Mouse (Mus musculus) liver, adult 2 months (tissue): ENCODE results near the gene Kirrel3. TPM values are rescaled to one million over a fixed set of nuclear protein-coding genes. Genes with fewer than 3 reads are reported as not detected.

Experiments used
- DNase-seq: peaks from one replicate; pipeline ENCODE4 v3.0.0-alpha.2; 2011; ENCODE audit warnings: low read depth, low spot score; ENCODE audit errors: extremely low read depth
- H3K27ac ChIP-seq: fragments of 200-500 bp; replicated peaks from 2 replicates; pipeline ENCODE4 v1.5.1; 2012; ENCODE audit warnings: low read depth, mild to moderate bottlenecking, control low read depth, inconsistent platforms, low read length; ENCODE audit not compliant: insufficient read depth
- H3K27me3 ChIP-seq: fragments of 200-500 bp; 2 replicates; pipeline ENCODE4 v1.6.1; 2012; ENCODE audit warnings: mild to moderate bottlenecking, moderate library complexity, low read length, inconsistent platforms; ENCODE audit not compliant: control insufficient read depth, insufficient read depth
- H3K36me3 ChIP-seq: fragments of 200-500 bp; 2 replicates; pipeline ENCODE4 v1.6.1; 2012; ENCODE audit warnings: low read length, inconsistent platforms; ENCODE audit not compliant: control insufficient read depth, insufficient read depth
- H3K4me1 ChIP-seq: fragments of 200-500 bp; 2 replicates; pipeline ENCODE4 v1.6.1; 2011; ENCODE audit warnings: low read length; ENCODE audit not compliant: control insufficient read depth, insufficient read depth
- H3K4me3 ChIP-seq: fragments of 200-500 bp; 2 replicates; pipeline ENCODE4 v1.5.1; 2011; ENCODE audit warnings: low read depth, mild to moderate bottlenecking, control low read depth, low read length, moderate library complexity; ENCODE audit not compliant: insufficient read depth
- H3K79me2 ChIP-seq: fragments of 200-500 bp; 2 replicates; pipeline ENCODE4 v1.6.1; 2012; ENCODE audit warnings: inconsistent platforms, mild to moderate bottlenecking, low read length, moderate library complexity; ENCODE audit not compliant: control insufficient read depth, insufficient read depth
- H3K9ac ChIP-seq: fragments of 200-500 bp; 2 replicates; pipeline ENCODE4 v1.6.1; 2012; ENCODE audit warnings: low read depth, mild to moderate bottlenecking, control low read depth, inconsistent platforms, low read length
- CTCF ChIP-seq: fragments of 200-500 bp; IDR thresholded peaks from 2 replicates; pipeline ENCODE4 v1.5.1; 2011; ENCODE audit warnings: low read depth, low read length, control low read depth
- POLR2A ChIP-seq: fragments of 200-500 bp; IDR thresholded peaks from 2 replicates; pipeline ENCODE4 v1.6.1; 2011; ENCODE audit warnings: low read length, control low read depth; ENCODE audit not compliant: insufficient read depth; ENCODE audit errors: extremely low read depth
- WGBS: fragments of 180-500 bp; shearing (Covaris S2); methylation state at CpG from one replicate; pipeline ENCODE4 v1.1.7; 2018; 5-methylcytosine and 5-hydroxymethylcytosine counted together
- polyA plus RNA-seq: library from polyadenylated mRNA; depleted of rRNA; stranded (reverse); fragments of >200 nt; gene quantifications from 2 replicates; pipeline ENCODE4 v1.2.3, GENCODE M21; 2012
- total RNA-seq: library from RNA; depleted of rRNA; stranded (reverse); fragments of >200 nt; gene quantifications from 2 replicates; pipeline ENCODE4 v1.2.3, GENCODE M21; 2014

Kirrel3 gene
- total and polyA plus RNA-seq, 2 experiments, result 0.09 TPM; not detected in 1

GRCm38 (mm10) chr9:34758925-34759324 lies 273.2 kb downstream of the Kirrel3 start:
- H3K27ac ChIP-seq, result no peak overlapping the region
- TF ChIP-seq POLR2A (no peak), CTCF (no peak)
- H3K27me3 ChIP-seq, result no peaks in the 10 kb centered on the region; the same call in 1 of the 2 replicates
- H3K9ac ChIP-seq, result no peak overlapping the region
- H3K36me3 ChIP-seq, result no peaks in the 10 kb centered on the region
- no peaks in the 10 kb centered on the region for H3K79me2 ChIP-seq
- H3K4me1 ChIP-seq, result no peaks in the 10 kb centered on the region
- H3K4me3 ChIP-seq, result no peak overlapping the region
- no peak for DNase-seq
- WGBS, result 61% methylated on average over 5 of the region's 5 CpGs

- 75% methylated on average over 3 of the region's 3 CpGs for WGBS
- DNase-seq, result no peak
- H3K27me3 ChIP-seq, result no peaks in the 10 kb centered on the region; the same call in 1 of the 2 replicates
- no peak overlapping the region for H3K9ac ChIP-seq
- TF ChIP-seq POLR2A (no peak), CTCF (no peak)
- no peaks in the 10 kb centered on the region for H3K36me3 ChIP-seq
- no peaks in the 10 kb centered on the region for H3K79me2 ChIP-seq
- no peak overlapping the region for H3K4me3 ChIP-seq
- no peaks in the 10 kb centered on the region for H3K4me1 ChIP-seq
- H3K27ac ChIP-seq, result no peak overlapping the region
Measured at GRCm38 (mm10) chr9:34760521-34760920, 274.8 kb downstream of the Kirrel3 start.

GRCm38 (mm10) chr9:34766792-34767623 lies 281.3 kb downstream of the Kirrel3 start:
- TF ChIP-seq POLR2A (no peak), CTCF (no peak)
- H3K27me3 ChIP-seq, result no peaks in the 10 kb centered on the region
- no peak overlapping the region for H3K27ac ChIP-seq
- H3K36me3 ChIP-seq, result no peaks in the 10 kb centered on the region
- no peak overlapping the region for H3K9ac ChIP-seq
- DNase-seq, result no peak
- no peak overlapping the region for H3K4me3 ChIP-seq
- WGBS, result 72% methylated on average over 7 of the region's 7 CpGs
- H3K79me2 ChIP-seq, result no peaks in the 10 kb centered on the region
- H3K4me1 ChIP-seq, result no peaks in the 10 kb centered on the region

- no peaks in the 10 kb centered on the region for H3K4me1 ChIP-seq
Measured at GRCm38 (mm10) chr9:34768961-34769360, 283.3 kb downstream of the Kirrel3 start.

GRCm38 (mm10) chr9:34770951-34771350 lies 285.3 kb downstream of the Kirrel3 start:
- H3K9ac ChIP-seq, result no peak overlapping the region
- H3K27ac ChIP-seq, result no peak overlapping the region
- H3K4me1 ChIP-seq, result no peaks in the 10 kb centered on the region
- H3K4me3 ChIP-seq, result no peak overlapping the region
- no peaks in the 10 kb centered on the region for H3K27me3 ChIP-seq
- no peaks in the 10 kb centered on the region for H3K36me3 ChIP-seq
- TF ChIP-seq CTCF (no peak), POLR2A (no peak)
- DNase-seq, result no peak
- no peaks in the 10 kb centered on the region for H3K79me2 ChIP-seq
- 95% methylated on average over 4 of the region's 4 CpGs for WGBS

More at GRCm38 (mm10) chr9:34768961-34769360, 283.3 kb downstream of the Kirrel3 start:
- Histone ChIP-seq H3K27ac (no peak overlapping the region), H3K4me3 (no peak overlapping the region), H3K79me2 (no peaks in the 10 kb centered on the region), H3K27me3 (no peaks in the 10 kb centered on the region), H3K9ac (no peak overlapping the region), H3K36me3 (no peaks in the 10 kb centered on the region)
- DNase-seq, result no peak
- WGBS, result 71% methylated on average over 2 of the region's 2 CpGs
- TF ChIP-seq CTCF, result no peak
- TF ChIP-seq POLR2A, result no peak

- no peaks in the 10 kb centered on the region for H3K36me3 ChIP-seq
- H3K4me3 ChIP-seq, result no peak overlapping the region
- DNase-seq, result no peak
- no peaks in the 10 kb centered on the region for H3K27me3 ChIP-seq
- no peak overlapping the region for H3K27ac ChIP-seq
- TF ChIP-seq POLR2A (no peak), CTCF (no peak)
- H3K9ac ChIP-seq, result no peak overlapping the region
- no peaks in the 10 kb centered on the region for H3K79me2 ChIP-seq
- H3K4me1 ChIP-seq, result no peaks in the 10 kb centered on the region
Measured at GRCm38 (mm10) chr9:34771401-34771800, 285.7 kb downstream of the Kirrel3 start.
